Mouse (Mus musculus): Measurements from ENCODE around the gene Tatdn2.

- TF ChIP-seq CTCF (IDR thresholded peaks at IDR 0.05) (no peak), POLR2A (IDR thresholded peaks at IDR 0.05; ENCODE audit: insufficient read depth, low read depth, low read length) (no peak), EP300 (IDR thresholded peaks at IDR 0.05; ENCODE audit: insufficient read depth, low read depth, low read length) (no peak)
These were observed 42.0 kb upstream of the Tatdn2 start for GRCm38 (mm10) chr6:113654753-113655397.
